Mouse (Mus musculus): Measurements from ENCODE around the gene Lactb.

GRCm38 (mm10) chr9:67013501-67013900 is 38.2 kb upstream of the Lactb start:
- TF ChIP-seq POLR2A (IDR thresholded peaks at IDR 0.05; ENCODE audit: extremely low read depth, insufficient read depth, low read length): no peak
- no peak for TF ChIP-seq CTCF (IDR thresholded peaks at IDR 0.05; ENCODE audit: extremely low read depth, insufficient read depth, low read length)

Measured in cortical plate, adult 2 months (tissue).